Mouse (Mus musculus): ENCODE measurements around the gene Lrrc58. TPM values are rescaled to one million over a fixed set of nuclear protein-coding genes. Genes with fewer than 3 reads are reported as not detected.

Gene Lrrc58
- total RNA-seq, 2 experiments from 2014 or later: 94.4 to 98.1 TPM

DNA sequence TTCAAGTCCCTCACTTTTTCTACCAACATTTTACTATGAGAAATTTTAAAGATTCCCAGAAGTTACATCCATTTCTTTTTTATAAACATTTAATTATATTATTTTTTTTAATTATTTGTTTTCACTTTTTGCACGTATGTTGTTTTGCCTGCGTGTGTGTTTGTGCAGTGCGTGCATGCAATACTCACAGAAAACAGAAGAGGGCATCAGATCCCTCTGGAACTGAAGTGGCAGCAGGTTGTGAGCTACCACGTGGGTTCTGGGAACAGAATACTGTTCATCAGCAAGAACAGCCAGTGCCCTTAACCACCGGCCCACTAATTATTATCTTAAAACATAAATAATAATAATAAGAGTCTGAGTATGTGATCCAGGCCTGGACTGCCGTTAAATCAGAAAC lies 50.8 kb downstream of the Lrrc58 start:
- intact Hi-C loops (cut with DNase I): no loop called here

DNA sequence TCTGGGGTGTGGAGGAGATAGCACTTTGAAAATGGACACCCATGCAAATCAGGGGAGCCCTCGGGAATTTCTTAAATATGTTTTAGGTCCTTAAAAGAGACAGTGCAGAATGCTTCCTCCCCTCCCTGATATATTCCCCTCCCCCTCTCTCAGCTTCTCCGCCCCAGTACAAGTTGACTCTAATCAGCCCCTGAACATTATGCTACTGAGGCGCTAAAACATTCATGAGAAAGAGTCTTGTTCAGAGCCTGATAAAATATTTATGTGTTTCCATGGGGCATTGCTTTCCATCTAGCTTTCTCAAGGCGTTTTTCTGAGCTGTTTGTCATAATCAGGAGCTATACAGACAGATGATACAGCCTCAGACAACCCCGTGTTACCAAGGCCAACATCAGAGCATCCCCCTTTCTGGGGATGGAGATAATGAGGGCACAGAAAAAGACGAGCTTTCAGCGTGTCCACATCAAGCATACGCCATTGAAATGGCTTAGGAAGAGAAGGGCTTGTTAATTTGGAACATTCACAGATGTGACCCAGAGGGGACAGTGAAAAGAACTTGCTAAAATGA lies 52.7 kb downstream of the Lrrc58 start:
- intact Hi-C loops (cut with DNase I): no loop called here
- DNase-seq: no peak

More for the DNA sequence above, 50.8 kb downstream of the Lrrc58 start:
- DNase-seq: no peak

DNA sequence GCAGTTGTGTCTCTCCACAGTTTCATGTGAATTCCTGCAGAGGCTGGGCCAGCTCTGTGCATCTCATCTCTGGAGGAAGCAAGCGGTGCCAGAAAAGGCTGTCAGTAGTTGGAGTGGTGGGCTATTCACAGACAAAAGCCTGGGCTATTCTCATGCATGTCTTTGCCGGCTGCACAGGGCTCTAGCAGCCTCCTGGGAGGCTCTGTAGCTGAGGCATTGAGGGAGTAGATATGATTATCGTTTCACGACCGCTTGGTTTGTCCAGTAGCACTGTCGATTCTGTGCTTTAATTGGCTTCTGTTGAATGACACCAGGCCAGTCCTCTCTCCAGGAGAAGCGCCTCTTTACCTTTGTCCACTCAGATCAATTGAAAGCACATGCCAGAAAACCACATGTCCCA lies 57.9 kb downstream of the Lrrc58 start:
- peak; percentile 45 for DNase-seq
- intact Hi-C loops (cut with DNase I): no loop called here

DNA sequence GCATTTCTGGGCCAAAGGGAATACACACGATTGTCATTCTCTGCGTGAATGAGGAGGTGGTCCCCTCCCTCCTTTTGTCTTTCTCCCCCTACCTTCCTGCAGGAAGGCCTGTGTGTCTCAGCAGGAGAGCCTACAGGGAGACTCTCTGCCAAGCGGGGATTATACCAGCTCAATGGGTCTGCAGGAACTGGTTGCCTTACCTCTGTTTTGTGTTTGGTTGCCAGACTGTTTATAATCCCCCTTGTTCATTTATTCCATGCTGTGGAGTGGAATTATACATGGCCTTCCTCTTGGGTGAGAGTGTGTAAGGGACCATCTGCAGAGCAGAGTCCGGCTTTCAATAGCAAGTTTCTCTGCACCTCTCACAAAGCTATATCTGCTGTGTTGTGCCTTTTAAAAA lies 58.9 kb downstream of the Lrrc58 start:
- intact Hi-C loops (cut with DNase I): no loop called here
- no peak for DNase-seq

DNA sequence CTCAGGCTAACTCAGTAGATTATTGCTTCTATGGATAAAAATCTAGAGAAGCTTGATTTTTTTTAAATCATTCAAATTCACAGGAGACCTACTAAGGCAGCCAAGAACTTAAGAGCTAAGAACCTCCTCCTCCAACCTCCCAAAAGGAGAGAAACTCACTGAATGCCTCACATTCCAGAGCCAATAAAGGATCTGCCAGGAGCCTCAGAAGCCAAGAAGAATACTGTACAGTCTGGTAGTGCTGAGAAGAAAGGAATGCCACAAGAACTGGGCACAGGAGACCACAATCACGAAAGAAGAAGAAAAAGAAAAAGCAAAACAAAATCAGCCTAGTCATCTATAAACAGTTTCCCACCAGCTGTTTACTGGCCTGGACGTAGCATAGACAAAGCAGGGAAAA lies 60.8 kb downstream of the Lrrc58 start:
- no peak for DNase-seq
- intact Hi-C loops (cut with DNase I): no loop called here

DNA sequence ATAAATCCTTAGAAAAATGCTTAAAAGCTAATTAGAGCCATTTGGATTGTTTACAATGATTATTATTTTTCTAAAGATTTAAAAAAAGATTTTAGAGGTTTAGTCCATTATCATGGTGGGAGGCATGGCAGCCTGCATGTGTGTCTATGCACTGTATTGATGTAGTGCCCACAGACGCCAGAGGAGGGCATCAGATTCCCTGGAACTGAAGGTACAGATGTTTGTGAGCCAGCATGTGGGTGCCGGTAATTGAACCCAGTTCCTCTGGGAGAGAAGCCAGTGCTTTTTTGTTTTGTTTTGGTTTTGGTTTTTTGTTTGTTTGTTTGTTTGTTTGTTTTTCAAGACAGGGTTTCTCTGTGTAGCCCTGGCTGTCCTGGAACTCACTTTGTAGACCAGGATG lies 61.4 kb downstream of the Lrrc58 start:
- no peak for DNase-seq
- intact Hi-C loops (cut with DNase I): no loop called here

DNA sequence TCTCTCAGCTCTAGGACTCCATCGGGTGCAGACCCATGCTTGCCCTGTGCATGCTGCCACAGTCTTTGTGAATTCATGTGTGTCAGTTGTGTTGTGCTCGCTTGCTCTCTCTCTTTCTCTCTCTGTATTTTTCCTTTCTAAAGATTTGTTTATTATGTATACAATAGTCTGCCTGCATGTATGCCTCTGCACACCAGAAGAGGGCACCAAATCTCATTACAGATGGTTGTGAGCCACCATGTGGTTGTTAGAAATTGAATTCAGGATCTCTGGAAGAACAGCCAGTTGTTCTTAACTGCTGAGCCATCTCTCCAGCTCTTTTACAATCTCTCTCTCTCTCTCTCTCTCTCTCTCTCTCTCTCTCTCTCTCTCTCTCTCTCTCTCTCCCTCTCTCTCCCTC lies 66.7 kb downstream of the Lrrc58 start:
- DNase-seq: no peak
- intact Hi-C loops (cut with DNase I): no loop called here

DNA sequence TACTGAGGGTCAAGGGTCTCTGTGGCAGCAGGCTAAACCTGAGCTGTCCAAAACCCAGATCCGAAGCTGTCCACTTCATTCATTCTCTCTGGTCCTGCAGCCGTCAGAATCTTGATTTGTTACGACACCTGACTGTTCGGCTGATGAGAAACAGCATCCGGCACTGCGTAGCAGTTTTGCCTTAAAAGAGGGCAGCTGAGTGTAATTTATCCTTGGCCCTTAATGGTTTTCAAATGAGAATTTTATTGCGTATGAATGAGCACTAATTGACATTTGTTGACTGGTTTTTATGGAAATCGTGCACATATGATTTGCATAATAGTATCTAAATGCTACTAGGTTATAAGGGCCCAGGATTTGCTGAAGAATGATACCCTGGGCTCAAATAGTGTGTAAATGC lies 69.1 kb downstream of the Lrrc58 start:
- DNase-seq: no peak
- intact Hi-C loops (cut with DNase I): no loop called here

Other genes with a start within 250 kb of the Lrrc58 start
- 10 to 100 TPM; 64.8 to 76.0 TPM for gene Ndufb4, start 213.9 kb upstream of the Lrrc58 start, total RNA-seq (2021)
- gene Fstl1, start 91.5 kb upstream of the Lrrc58 start, total RNA-seq (2021): 10 to 100 TPM; 66.2 to 75.2 TPM
- not detected for gene Gm36028, start 7.2 kb upstream of the Lrrc58 start, total RNA-seq (2021)
- 1 to 10 TPM; 2.2 to 2.6 TPM for gene Gpr156, start 48.1 kb downstream of the Lrrc58 start, total RNA-seq (2021)
- 100 to 1,000 TPM; 267 to 269 TPM for gene Gsk3b, start 220.6 kb downstream of the Lrrc58 start, total RNA-seq (2021)

Measured in left cerebral cortex, postnatal 4 days (tissue).